Mouse (Mus musculus) ovary, adult 10 weeks (tissue): Measurements from ENCODE around the gene Gpr15. TPM values are rescaled to one million over a fixed set of nuclear protein-coding genes. Genes with fewer than 3 reads are reported as not detected.

ENCODE experiments used
- polyA plus RNA-seq: library from polyadenylated mRNA; stranded (reverse); fragments of 350-450 nt; fragmentation: Illumina TruSeq; extraction: RNeasy Lipid Tissue Mini Kit (QIAGEN cat#74804); gene quantifications from one replicate; pipeline ENCODE4 v1.2.3, GENCODE M21; 2014

The Gpr15 gene
- not detected for polyA plus RNA-seq

DNA sequence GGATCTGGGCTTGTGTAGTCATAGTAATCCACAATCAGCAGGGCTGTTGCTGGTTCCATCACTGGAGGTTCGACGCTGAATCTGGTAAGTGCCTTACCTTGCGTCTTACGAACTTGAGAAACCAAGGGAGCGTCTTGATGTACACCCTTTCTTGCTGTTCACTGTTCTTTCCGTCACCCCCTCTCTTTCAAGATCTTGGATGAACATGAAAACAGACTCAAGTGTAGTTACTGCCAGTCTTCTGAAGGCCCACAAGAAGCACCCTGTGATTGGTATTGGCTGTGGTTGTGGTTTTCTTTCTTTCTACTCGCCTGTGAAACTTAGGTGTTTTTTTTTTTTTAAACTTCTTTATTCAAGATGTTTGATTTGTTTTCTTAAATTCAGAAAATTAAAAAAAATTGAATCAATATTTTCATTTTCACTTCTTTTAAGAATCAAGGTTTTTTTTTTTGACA lies at the start of gene Gpr15:
TSS of gene Gpr15 (minus strand) at position 405 of the 455 bp plus-strand sequence.

GRCm38 (mm10) chr16:58763076-58763475 lies 44.2 kb upstream of the Gpr15 start, which contains the start of gene Olfr172:
Olfr172 (minus strand) TSS chr16:58763176.

DNA sequence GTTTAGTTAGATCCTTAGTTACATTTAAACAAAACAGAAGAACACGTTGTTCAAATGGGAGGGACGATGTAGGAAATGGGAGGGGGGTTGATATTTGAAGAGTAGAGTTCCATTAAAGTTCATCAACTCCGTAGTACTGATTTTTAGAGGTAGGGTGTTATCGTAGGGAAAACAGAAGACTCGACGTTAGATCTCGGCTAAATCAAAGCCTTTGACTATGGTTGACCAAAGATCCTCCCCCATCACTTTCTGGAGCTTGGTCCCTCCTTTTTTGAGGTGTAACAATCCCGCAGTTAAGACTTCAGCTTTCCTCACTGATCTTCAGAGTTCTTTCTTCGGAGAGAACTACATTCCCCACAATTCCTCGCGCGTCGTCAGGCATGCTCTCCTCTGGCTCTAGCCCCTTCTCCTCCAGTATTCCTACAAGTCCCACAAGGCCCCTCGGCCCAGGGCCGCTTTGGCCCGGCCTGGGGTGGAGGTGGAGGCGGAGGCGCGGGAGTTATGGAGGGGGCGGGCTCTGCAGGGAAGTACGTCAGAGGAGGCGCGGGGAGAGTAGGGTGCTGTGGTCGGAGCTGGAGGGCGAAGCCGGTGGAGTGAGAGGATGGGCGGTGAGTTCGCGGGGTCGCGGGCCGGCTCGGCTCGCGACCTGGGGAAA lies 8.7 kb upstream of the Gpr15 start, which contains the start of gene Cldnd1:
TSS of gene Cldnd1 (plus strand) at position 434 of the 655 bp plus-strand sequence.

DNA sequence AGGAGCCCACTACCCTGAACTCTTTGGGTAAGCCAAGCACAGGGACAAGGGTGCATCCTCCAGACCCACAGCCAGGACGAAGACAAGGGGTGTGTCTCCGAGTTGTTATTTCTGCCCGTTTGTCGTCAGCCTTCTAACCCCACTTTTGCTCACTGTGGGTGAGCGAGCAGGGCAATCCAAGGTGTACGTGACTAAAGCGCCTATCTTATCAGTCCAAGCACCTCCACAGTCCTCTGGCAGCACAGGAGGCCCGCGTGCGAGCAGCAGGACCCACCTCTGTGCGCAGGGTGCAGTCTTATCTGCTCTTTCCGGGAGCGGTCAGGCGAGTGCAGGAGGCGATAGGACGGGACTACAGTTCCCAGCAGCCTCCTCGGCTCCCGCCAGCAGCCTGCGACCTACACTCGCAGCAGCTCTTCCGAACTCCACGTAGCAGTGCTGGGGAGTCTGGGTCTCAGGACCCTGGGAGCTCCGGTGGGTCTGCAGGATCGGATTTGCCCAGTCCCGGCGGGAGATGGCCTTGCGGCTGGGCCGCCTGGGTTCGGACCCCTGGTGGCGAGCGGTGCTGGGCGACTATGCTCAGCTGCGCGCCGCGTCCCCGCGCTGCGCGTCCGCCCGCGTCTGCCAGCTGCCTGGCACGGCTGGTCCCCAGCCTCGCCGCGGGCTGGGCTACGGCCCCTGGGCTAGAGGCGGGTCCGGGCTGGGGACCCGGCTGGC lies 48.8 kb downstream of the Gpr15 start, which contains the start of gene Cpox:
TSS of gene Cpox (plus strand) at position 376 of the 714 bp plus-strand sequence.

Other genes starting within 250 kb of the Gpr15 start
- 105 TPM for gene St3gal6, start 194.8 kb downstream of the Gpr15 start, polyA plus RNA-seq
- 60.9 TPM for gene Gm813, start 102.1 kb downstream of the Gpr15 start, polyA plus RNA-seq
- gene E330017A01Rik, start 80.3 kb downstream of the Gpr15 start, polyA plus RNA-seq = 65.8 TPM
- 64.7 TPM for gene Cpox, start 48.8 kb downstream of the Gpr15 start, polyA plus RNA-seq
- 181 TPM for gene Cldnd1, start 8.8 kb upstream of the Gpr15 start, polyA plus RNA-seq
- not detected for gene Olfr172, start 44.1 kb upstream of the Gpr15 start, polyA plus RNA-seq
- gene Olfr173, start 81.2 kb upstream of the Gpr15 start, polyA plus RNA-seq = not detected
- not detected for gene Olfr175-ps1, start 107.7 kb upstream of the Gpr15 start, polyA plus RNA-seq
- gene Olfr177, start 155.7 kb upstream of the Gpr15 start, polyA plus RNA-seq = not detected
- gene Olfr178, start 173.0 kb upstream of the Gpr15 start, polyA plus RNA-seq = not detected
- gene Olfr181, start 209.7 kb upstream of the Gpr15 start, polyA plus RNA-seq = not detected
- gene Olfr180, start 210.3 kb upstream of the Gpr15 start, polyA plus RNA-seq = not detected